Mouse (Mus musculus) forebrain, embryonic 13.5 days (tissue): ENCODE measurements at regions not wholly inside any gene's neighbourhood (a gene's known extent, or its start where the extent isn't known, plus 50 kb on each side); places are given as distances from the start of the nearest gene placed in this dataset.
"Not testable (repeated sequence)": the region's sequence is repeated elsewhere in the genome, so short reads cannot be mapped to it uniquely, and the experiment has no call there.

Experiments
- ATAC-seq: fragments of 200-750 bp; cut with Nextera tagmentation; 2 replicates; pipeline ENCODE4 v1.8.0; 2017
- H3K27ac ChIP-seq: fragments of 300-500 bp; sonication (generic); 2 replicates; pipeline ENCODE4 v1.5.1; 2015; ENCODE audit warnings: inconsistent platforms, mild to moderate bottlenecking, moderate library complexity
- H3K27me3 ChIP-seq: fragments of 300-500 bp; sonication (generic); 2 replicates; pipeline ENCODE4 v1.6.1; 2015; ENCODE audit warnings: mild to moderate bottlenecking, inconsistent platforms
- H3K36me3 ChIP-seq: fragments of 300-500 bp; sonication (generic); 2 replicates; pipeline ENCODE4 v1.6.1; 2015; ENCODE audit warnings: mild to moderate bottlenecking, inconsistent platforms; ENCODE audit not compliant: poor library complexity, severe bottlenecking
- H3K4me1 ChIP-seq: fragments of 300-500 bp; sonication (generic); 2 replicates; pipeline ENCODE4 v1.6.1; 2015; ENCODE audit warnings: inconsistent platforms
- H3K4me2 ChIP-seq: fragments of 300-500 bp; sonication (generic); 2 replicates; pipeline ENCODE4 v1.6.1; 2015; ENCODE audit warnings: inconsistent platforms, mild to moderate bottlenecking, moderate library complexity
- H3K4me3 ChIP-seq: fragments of 300-500 bp; sonication (generic); 2 replicates; pipeline ENCODE4 v1.5.1; 2015; ENCODE audit warnings: mild to moderate bottlenecking, inconsistent platforms
- H3K9ac ChIP-seq: fragments of 300-500 bp; sonication (generic); 2 replicates; pipeline ENCODE4 v1.6.1; 2015; ENCODE audit warnings: mild to moderate bottlenecking, inconsistent platforms
- H3K9me3 ChIP-seq: fragments of 300-500 bp; sonication (generic); replicated peaks from 2 replicates; pipeline ENCODE4 v1.6.1; 2016; ENCODE audit warnings: inconsistent platforms
- WGBS: fragments of 180-500 bp; shearing (Covaris S2); methylation state at CpG from one replicate; pipeline ENCODE4 v1.1.7; 2015; 5-methylcytosine and 5-hydroxymethylcytosine counted together

DNA sequence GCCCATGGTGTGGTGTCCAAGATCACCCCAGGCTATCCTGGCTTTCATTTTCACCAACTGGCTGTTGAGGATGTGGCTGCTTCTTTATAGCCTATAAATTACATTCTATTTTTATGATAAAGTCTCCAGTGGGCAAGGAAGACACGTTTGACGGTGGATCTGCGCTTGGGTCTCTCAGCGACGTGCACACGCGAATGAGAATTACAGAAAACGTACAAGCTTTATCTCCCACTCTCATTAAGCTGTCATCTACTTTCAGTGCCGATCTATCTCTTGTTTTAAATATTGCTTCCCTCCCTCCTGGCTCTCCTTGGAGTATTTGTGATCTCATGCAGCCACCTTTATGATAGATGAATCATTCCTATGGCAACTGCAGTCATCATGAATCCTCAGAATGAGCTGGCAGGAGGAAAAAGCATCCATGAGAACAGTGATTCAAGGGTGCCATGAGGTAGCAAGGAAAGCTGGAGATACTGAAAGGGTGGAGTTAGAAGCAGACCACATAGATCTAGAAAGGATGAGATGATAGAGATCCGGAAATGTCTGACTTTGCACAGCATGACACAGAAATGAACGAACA, 568.0 kb upstream of the Klhl29 start:
- Histone ChIP-seq H3K9ac (no peak overlapping the region), H3K4me2 (no peak overlapping the region), H3K9me3 (no peaks in the 10 kb centered on the region), H3K36me3 (no peaks in the 10 kb centered on the region), H3K27ac (no peak overlapping the region), H3K4me3 (no peak overlapping the region), H3K4me1 (no peaks in the 10 kb centered on the region), H3K27me3 (no peaks in the 10 kb centered on the region)
- WGBS, result 93% methylated on average over 11 of the region's 11 CpGs
- ATAC-seq, result no peak

DNA sequence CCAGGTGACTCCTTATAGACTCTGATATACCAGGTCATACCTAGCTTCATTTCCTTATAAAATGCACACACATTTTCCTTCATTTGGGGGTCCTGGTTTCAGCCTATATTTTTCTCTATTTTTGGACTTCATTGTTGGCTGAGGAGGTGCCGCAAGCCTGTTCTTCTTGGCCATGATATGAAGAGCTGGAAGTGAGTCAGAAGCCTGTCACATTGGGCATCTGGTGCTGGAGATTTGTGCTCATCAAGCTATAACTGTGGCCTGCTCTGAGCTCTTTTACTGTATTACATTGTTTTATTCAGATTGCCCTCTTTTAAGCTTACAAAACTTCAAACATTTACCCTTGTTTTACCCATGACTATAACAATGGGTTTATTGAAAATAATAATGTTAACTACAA, 545.8 kb upstream of the Klhl29 start:
- ATAC-seq, result peak; percentile 38; the same call in 1 of the 2 replicates
- H3K27me3 ChIP-seq, result no peaks in the 10 kb centered on the region
- H3K36me3 ChIP-seq, result no peaks in the 10 kb centered on the region
- no peak overlapping the region for H3K9ac ChIP-seq
- 97% methylated on average over 1 of the region's 1 CpGs for WGBS
- H3K4me2 ChIP-seq, result no peak overlapping the region
- no peaks in the 10 kb centered on the region for H3K9me3 ChIP-seq
- H3K27ac ChIP-seq, result no peak overlapping the region
- no peaks in the 10 kb centered on the region for H3K4me1 ChIP-seq
- no peak overlapping the region for H3K4me3 ChIP-seq

- H3K36me3 ChIP-seq, result no peaks in the 10 kb centered on the region
- H3K9ac ChIP-seq, result no peak overlapping the region
- no peaks in the 10 kb centered on the region for H3K9me3 ChIP-seq
- 61% methylated on average over 1 of the region's 1 CpGs for WGBS
- no peaks in the 10 kb centered on the region for H3K4me1 ChIP-seq
- ATAC-seq, result no peak
- no peaks in the 10 kb centered on the region for H3K27me3 ChIP-seq
- H3K4me2 ChIP-seq, result no peak overlapping the region
- H3K27ac ChIP-seq, result no peak overlapping the region
- no peak overlapping the region for H3K4me3 ChIP-seq
Observed at GRCm38 (mm10) chr12:5918030-5918429, 542.5 kb upstream of the Klhl29 start.

GRCm38 (mm10) chr12:5906251-5906650, 530.8 kb upstream of the Klhl29 start:
- no peak overlapping the region for H3K4me2 ChIP-seq
- no peak overlapping the region for H3K9ac ChIP-seq
- no peak overlapping the region for H3K27ac ChIP-seq
- H3K27me3 ChIP-seq, result no peaks in the 10 kb centered on the region
- no peak for ATAC-seq
- H3K4me3 ChIP-seq, result no peak overlapping the region
- 54% methylated on average over 2 of the region's 2 CpGs for WGBS
- H3K36me3 ChIP-seq, result no peaks in the 10 kb centered on the region
- H3K9me3 ChIP-seq, result no peaks in the 10 kb centered on the region
- no peaks in the 10 kb centered on the region for H3K4me1 ChIP-seq

DNA sequence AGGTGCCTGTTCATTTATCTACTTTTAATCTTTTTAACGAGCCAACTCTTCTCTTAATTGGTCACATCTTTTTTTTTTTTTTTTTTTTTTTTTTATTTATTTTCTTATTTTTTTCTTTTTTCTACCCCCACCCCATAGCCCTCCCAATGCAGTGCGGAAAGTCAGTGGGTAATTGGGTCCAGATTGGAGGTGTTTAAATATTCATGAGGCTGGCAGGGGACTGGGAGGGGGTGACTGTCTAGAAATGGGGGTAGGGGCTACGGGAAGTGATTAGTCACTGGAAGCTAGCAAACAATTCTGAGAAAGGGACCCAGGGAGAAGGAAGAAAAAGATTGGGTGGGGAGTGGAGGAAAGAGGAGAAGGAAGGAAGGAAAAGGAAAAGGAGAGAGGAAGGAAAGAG, 516.3 kb upstream of the Klhl29 start:
- ATAC-seq, result peak; percentile 80; the same call in 1 of the 2 replicates

DNA sequence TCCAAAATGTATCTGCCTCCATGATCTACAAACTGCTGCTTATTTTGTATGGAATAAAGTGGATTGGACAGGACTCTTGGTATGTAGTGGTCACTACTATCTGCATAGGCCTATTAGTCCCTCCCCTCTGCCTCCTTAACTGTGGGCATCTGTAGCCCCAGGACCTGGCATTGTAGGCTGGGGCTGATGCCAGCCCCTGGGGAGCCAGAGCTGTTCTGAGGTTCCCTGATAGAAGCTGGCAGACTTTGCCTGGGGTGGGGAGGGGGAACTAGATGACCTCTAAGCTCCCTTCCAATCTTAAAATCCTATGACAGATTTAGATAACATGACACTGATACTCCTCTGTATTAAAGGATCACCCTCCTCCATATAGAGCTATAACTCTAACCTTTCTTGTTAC, 491.2 kb upstream of the Klhl29 start:
- no peak overlapping the region for H3K9ac ChIP-seq
- no peak overlapping the region for H3K4me2 ChIP-seq
- no peaks in the 10 kb centered on the region for H3K27me3 ChIP-seq
- no peaks in the 10 kb centered on the region for H3K4me1 ChIP-seq
- ATAC-seq, result no peak
- no peak overlapping the region for H3K4me3 ChIP-seq
- no peaks in the 10 kb centered on the region for H3K36me3 ChIP-seq
- H3K27ac ChIP-seq, result no peak overlapping the region
- H3K9me3 ChIP-seq, result no peaks in the 10 kb centered on the region

More for the DNA sequence above, 516.3 kb upstream of the Klhl29 start:
- not testable (repeated sequence) for H3K9me3 ChIP-seq, H3K36me3 ChIP-seq, H3K4me3 ChIP-seq, H3K27ac ChIP-seq, H3K27me3 ChIP-seq, H3K4me1 ChIP-seq, H3K4me2 ChIP-seq, H3K9ac ChIP-seq
- 44% methylated on average over 2 of the region's 3 CpGs for WGBS

- Histone ChIP-seq H3K4me2 (no peak overlapping the region), H3K27ac (no peak overlapping the region), H3K9me3 (no peaks in the 10 kb centered on the region), H3K9ac (no peak overlapping the region), H3K4me3 (no peak overlapping the region), H3K36me3 (no peaks in the 10 kb centered on the region), H3K4me1 (no peaks in the 10 kb centered on the region; the same call in 1 of the 2 replicates), H3K27me3 (no peaks in the 10 kb centered on the region)
- no peak for ATAC-seq
- 76% methylated on average over 2 of the region's 2 CpGs for WGBS
Observed at GRCm38 (mm10) chr12:5859795-5860194, 484.3 kb upstream of the Klhl29 start.

GRCm38 (mm10) chr12:5856421-5856820, 480.9 kb upstream of the Klhl29 start:
- H3K4me1 ChIP-seq, result no peaks in the 10 kb centered on the region; the same call in 1 of the 2 replicates
- 52% methylated on average over 3 of the region's 3 CpGs for WGBS
- H3K4me3 ChIP-seq, result no peak overlapping the region
- peak; percentile 30; the same call in 1 of the 2 replicates for ATAC-seq
- no peaks in the 10 kb centered on the region for H3K9me3 ChIP-seq
- no peak overlapping the region for H3K27ac ChIP-seq
- H3K36me3 ChIP-seq, result no peaks in the 10 kb centered on the region
- H3K4me2 ChIP-seq, result no peak overlapping the region
- H3K9ac ChIP-seq, result no peak overlapping the region
- H3K27me3 ChIP-seq, result no peaks in the 10 kb centered on the region

DNA sequence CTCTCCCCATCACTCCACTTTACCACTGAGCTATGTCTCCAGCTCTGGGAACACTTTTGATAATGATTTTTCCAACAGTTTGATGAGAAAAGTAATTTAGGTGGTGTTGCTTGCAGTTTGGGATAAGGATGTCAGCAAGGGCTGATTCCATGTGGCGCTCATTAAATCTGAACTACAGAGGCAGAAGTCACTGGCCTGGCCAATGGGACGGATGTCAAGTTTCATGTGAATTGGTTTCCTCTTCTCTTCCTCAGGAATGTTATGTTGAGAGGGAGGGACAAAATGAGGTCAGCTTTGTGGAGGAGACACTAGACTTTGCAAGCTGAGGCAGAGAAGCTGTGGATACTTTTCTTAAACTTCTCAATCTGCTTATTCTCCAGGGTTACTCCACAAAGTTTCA, 434.9 kb upstream of the Klhl29 start:
- Histone ChIP-seq H3K4me2 (no peak overlapping the region), H3K4me1 (peaks cover 5% of the 10 kb centered on the region; the same call in 1 of the 2 replicates), H3K27ac (no peak overlapping the region), H3K9ac (no peak overlapping the region), H3K4me3 (no peak overlapping the region), H3K27me3 (no peaks in the 10 kb centered on the region), H3K36me3 (no peaks in the 10 kb centered on the region), H3K9me3 (no peaks in the 10 kb centered on the region)
- 92% methylated on average over 2 of the region's 2 CpGs for WGBS
- ATAC-seq, result no peak

DNA sequence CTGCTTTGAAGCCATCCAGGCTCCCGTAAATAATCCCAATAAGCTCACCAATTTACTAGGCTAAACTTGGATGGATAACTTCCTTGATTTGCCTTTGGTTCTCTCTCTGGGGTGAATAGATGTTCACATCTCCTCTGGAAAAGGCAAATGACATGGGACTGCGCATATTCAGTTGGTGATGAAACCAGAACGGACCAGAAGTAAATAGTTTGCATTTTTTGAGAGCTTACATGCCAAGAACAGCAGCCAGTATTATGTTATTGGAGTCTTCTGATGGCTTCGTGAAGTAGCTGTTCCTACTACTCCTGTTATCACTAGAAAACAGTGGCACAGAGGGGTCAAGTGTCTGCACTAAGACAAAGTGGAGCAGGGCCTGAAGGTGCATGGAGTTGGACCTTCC, 434.5 kb upstream of the Klhl29 start:
- no peaks in the 10 kb centered on the region for H3K9me3 ChIP-seq
- no peak for ATAC-seq
- no peak overlapping the region for H3K4me2 ChIP-seq
- 72% methylated on average over 4 of the region's 4 CpGs for WGBS
- H3K4me1 ChIP-seq, result peaks cover 5% of the 10 kb centered on the region; the same call in 1 of the 2 replicates
- H3K9ac ChIP-seq, result no peak overlapping the region
- H3K4me3 ChIP-seq, result no peak overlapping the region
- H3K27ac ChIP-seq, result no peak overlapping the region
- H3K36me3 ChIP-seq, result no peaks in the 10 kb centered on the region
- H3K27me3 ChIP-seq, result no peaks in the 10 kb centered on the region

- Histone ChIP-seq H3K4me2 (no peak overlapping the region), H3K27ac (no peak overlapping the region), H3K4me3 (no peak overlapping the region), H3K9ac (no peak overlapping the region), H3K36me3 (no peaks in the 10 kb centered on the region), H3K4me1 (peaks cover 5% of the 10 kb centered on the region; the same call in 1 of the 2 replicates), H3K27me3 (no peaks in the 10 kb centered on the region), H3K9me3 (no peaks in the 10 kb centered on the region)
- ATAC-seq, result no peak
- WGBS, result 16% methylated on average over 18 of the region's 18 CpGs
Observed at GRCm38 (mm10) chr12:5807996-5808886, 432.8 kb upstream of the Klhl29 start.

DNA sequence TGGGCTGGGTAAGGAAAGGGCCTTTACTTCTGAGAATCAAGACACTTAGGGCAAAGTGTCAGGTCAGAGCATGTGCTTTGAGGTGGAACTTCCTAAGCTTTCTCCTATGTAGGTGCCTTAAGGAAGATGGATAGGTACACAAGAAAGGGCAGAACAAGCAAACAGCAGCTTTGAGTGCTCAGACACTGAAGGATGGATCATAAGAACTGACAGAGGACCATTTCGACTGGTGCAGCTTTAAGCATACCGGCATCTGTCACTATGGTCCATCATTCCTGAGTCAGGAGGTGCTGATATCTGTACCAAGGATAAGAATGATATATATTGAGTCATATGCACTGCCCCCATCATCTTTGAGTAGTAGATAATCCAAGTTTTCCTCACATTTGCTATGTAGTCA, 430.2 kb upstream of the Klhl29 start:
- H3K4me3 ChIP-seq, result no peak overlapping the region
- WGBS, result 94% methylated on average over 2 of the region's 2 CpGs
- H3K9ac ChIP-seq, result no peak overlapping the region
- no peaks in the 10 kb centered on the region for H3K27me3 ChIP-seq
- no peaks in the 10 kb centered on the region for H3K36me3 ChIP-seq
- peaks cover 5% of the 10 kb centered on the region; the same call in 1 of the 2 replicates for H3K4me1 ChIP-seq
- no peak overlapping the region for H3K27ac ChIP-seq
- no peak for ATAC-seq
- no peaks in the 10 kb centered on the region for H3K9me3 ChIP-seq
- no peak overlapping the region for H3K4me2 ChIP-seq
